Mouse (Mus musculus) kidney, adult 11 months (tissue): Measurements from ENCODE around the gene Mark1.

Experiments
- DNase-seq: peaks from one replicate; pipeline ENCODE4 v3.0.0; 2022

Mark1 gene

GRCm38 (mm10) chr1:184958818-184959217 is 40.6 kb downstream of the Mark1 start:
- no peak for DNase-seq

GRCm38 (mm10) chr1:184958388-184958787 is 41.0 kb downstream of the Mark1 start:
- no peak for DNase-seq

- DNase-seq, result no peak
Observed at GRCm38 (mm10) chr1:184951758-184952157, 47.6 kb downstream of the Mark1 start.

- DNase-seq, result no peak
Observed at GRCm38 (mm10) chr1:184951057-184951456, 48.3 kb downstream of the Mark1 start.

- no peak for DNase-seq
Observed at GRCm38 (mm10) chr1:184938106-184938505, 61.3 kb downstream of the Mark1 start.

GRCm38 (mm10) chr1:184935980-184936379 is 63.4 kb downstream of the Mark1 start:
- no peak for DNase-seq

- DNase-seq, result no peak
Observed at GRCm38 (mm10) chr1:184935490-184935889, 63.9 kb downstream of the Mark1 start.

- DNase-seq, result no peak
Observed at GRCm38 (mm10) chr1:184931097-184931496, 68.3 kb downstream of the Mark1 start.

GRCm38 (mm10) chr1:184928382-184928781 is 71.0 kb downstream of the Mark1 start:
- DNase-seq, result no peak

- no peak for DNase-seq
Observed at GRCm38 (mm10) chr1:184927911-184928310, 71.5 kb downstream of the Mark1 start.

- DNase-seq, result no peak
Observed at GRCm38 (mm10) chr1:184922824-184923223, 76.5 kb downstream of the Mark1 start.

- DNase-seq, result no peak
Observed at GRCm38 (mm10) chr1:184920057-184920456, 79.3 kb downstream of the Mark1 start.

- DNase-seq, result no peak
Observed at GRCm38 (mm10) chr1:184918227-184918888, 81.0 kb downstream of the Mark1 start.

- no peak for DNase-seq
Observed at GRCm38 (mm10) chr1:184912336-184912735, 87.0 kb downstream of the Mark1 start.

- DNase-seq, result peak; percentile 66
Observed at GRCm38 (mm10) chr1:184911861-184912260, 87.5 kb downstream of the Mark1 start.

- no peak for DNase-seq
Observed at GRCm38 (mm10) chr1:184908558-184908957, 90.8 kb downstream of the Mark1 start.

- no peak for DNase-seq
Observed at GRCm38 (mm10) chr1:184905904-184906745, 93.2 kb downstream of the Mark1 start.

- DNase-seq, result no peak
Observed at GRCm38 (mm10) chr1:184905371-184905770, 94.0 kb downstream of the Mark1 start.

- DNase-seq, result no peak
Observed at GRCm38 (mm10) chr1:184903697-184904096, 95.7 kb downstream of the Mark1 start.

- no peak for DNase-seq
Observed at GRCm38 (mm10) chr1:184902886-184903285, 96.5 kb downstream of the Mark1 start.

GRCm38 (mm10) chr1:184897350-184897749 is 102.0 kb downstream of the Mark1 start:
- no peak for DNase-seq

GRCm38 (mm10) chr1:184891998-184892397 is 107.4 kb downstream of the Mark1 start:
- DNase-seq, result no peak

GRCm38 (mm10) chr1:184889454-184889853 is 109.9 kb downstream of the Mark1 start:
- no peak for DNase-seq

GRCm38 (mm10) chr1:184886160-184886559 is 113.2 kb downstream of the Mark1 start:
- no peak for DNase-seq
